Mouse (Mus musculus) midbrain, embryonic 16.5 days (tissue): ENCODE measurements around the gene Ddias. TPM values are rescaled to one million over a fixed set of nuclear protein-coding genes. Genes with fewer than 3 reads are reported as not detected.

Experiments
- ATAC-seq: fragments of 200-750 bp; cut with Nextera tagmentation; 2 replicates; pipeline ENCODE4 v1.8.0; 2017; ENCODE audit warnings: moderate TSS enrichment
- H3K27ac ChIP-seq: fragments of 300-500 bp; sonication (generic); 2 replicates; pipeline ENCODE4 v1.5.1; 2014; ENCODE audit warnings: mild to moderate bottlenecking, low read length, mixed read lengths
- H3K27me3 ChIP-seq: fragments of 300-500 bp; sonication (generic); 2 replicates; pipeline ENCODE4 v1.6.1; 2014; ENCODE audit warnings: low read depth, low read length, mixed read lengths; ENCODE audit not compliant: control insufficient read depth, insufficient read depth
- H3K36me3 ChIP-seq: fragments of 300-500 bp; sonication (generic); 2 replicates; pipeline ENCODE4 v1.6.1; 2014; ENCODE audit warnings: mild to moderate bottlenecking, low read length, moderate library complexity, mixed read lengths; ENCODE audit not compliant: control insufficient read depth, insufficient read depth
- H3K4me1 ChIP-seq: fragments of 300-500 bp; sonication (generic); 2 replicates; pipeline ENCODE4 v1.6.1; 2014; ENCODE audit warnings: mild to moderate bottlenecking, low read length, mixed read lengths; ENCODE audit not compliant: control insufficient read depth, insufficient read depth
- H3K4me2 ChIP-seq: fragments of 300-500 bp; sonication (generic); 2 replicates; pipeline ENCODE4 v1.6.1; 2014; ENCODE audit warnings: mild to moderate bottlenecking, low read length, mixed read lengths
- H3K4me3 ChIP-seq: fragments of 300-500 bp; sonication (generic); 2 replicates; pipeline ENCODE4 v1.5.1; 2014; ENCODE audit warnings: low read depth, mild to moderate bottlenecking, low read length, moderate library complexity, mixed read lengths
- H3K9ac ChIP-seq: fragments of 300-500 bp; sonication (generic); 2 replicates; pipeline ENCODE4 v1.6.1; 2014; ENCODE audit warnings: low read depth, low read length, mixed read lengths
- H3K9me3 ChIP-seq: fragments of 300-500 bp; sonication (generic); replicated peaks from 2 replicates; pipeline ENCODE4 v1.6.1; 2014; ENCODE audit warnings: mild to moderate bottlenecking, low read length, mixed read lengths; ENCODE audit not compliant: control insufficient read depth, poor library complexity, severe bottlenecking
- WGBS: fragments of 180-500 bp; shearing (Covaris S2); extraction: QIAGEN DNeasy Blood & Tissue Kit; methylation state at CpG from one replicate; pipeline ENCODE4 v1.1.7; 2014; 5-methylcytosine and 5-hydroxymethylcytosine counted together
- polyA plus RNA-seq: library from polyadenylated mRNA; unstranded; fragments of >200 nt; fragmentation: Nextera tagmentation; extraction: Ambion mirVana; gene quantifications from 2 replicates; pipeline ENCODE4 v1.2.1, GENCODE M21; 2015

The Ddias gene
- polyA plus RNA-seq, 1 experiment from 2014 or later: 3.1 TPM

DNA sequence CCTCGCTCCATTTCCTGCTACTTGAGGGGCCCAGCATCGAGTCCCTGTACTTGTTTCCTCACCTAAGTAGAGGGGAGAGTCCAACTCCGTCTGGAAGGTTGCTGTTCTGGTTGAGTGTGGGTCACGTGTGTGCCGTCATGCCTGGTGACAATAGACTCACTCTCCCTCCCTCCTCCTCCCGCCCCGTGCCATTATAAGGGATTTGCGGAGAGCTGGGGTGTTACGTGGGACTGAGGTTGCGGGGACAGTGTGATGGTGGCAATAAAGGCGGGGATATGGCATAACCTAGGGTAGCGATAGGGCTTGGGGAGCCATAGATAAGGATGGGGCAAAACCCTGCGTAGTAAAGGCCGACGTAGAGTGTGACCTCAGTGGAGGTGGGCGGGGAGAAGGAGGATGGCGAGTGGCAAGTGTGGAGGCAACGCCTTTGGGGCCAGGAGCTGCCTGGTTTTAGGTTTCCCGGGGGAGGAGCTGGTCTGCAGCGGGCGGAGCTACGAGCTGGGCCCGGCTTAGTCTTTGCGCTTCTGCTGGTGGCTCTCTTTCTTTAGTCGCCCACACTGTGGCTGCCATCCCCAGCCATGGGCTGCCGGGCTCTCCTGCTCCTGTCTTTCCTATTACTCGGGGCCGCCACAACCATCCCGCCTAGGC, 838 bp upstream of the Ddias start:
- Histone ChIP-seq H3K4me3 (peak overlapping the region; percentile 58), H3K36me3 (no peaks in the 10 kb centered on the region), H3K4me1 (peaks cover 14% of the 10 kb centered on the region), H3K9me3 (no peaks in the 10 kb centered on the region), H3K4me2 (peak overlapping the region; percentile 64), H3K27me3 (no peaks in the 10 kb centered on the region), H3K27ac (peak overlapping the region; percentile 97), H3K9ac (peak overlapping the region; percentile 82)
- peak; percentile 92 for ATAC-seq
- under 1% methylated on average over 28 of the region's 29 CpGs for WGBS

GRCm38 (mm10) chr7:92871596-92871995, 2.5 kb downstream of the Ddias start:
- Histone ChIP-seq H3K27ac (no peak overlapping the region), H3K9me3 (no peaks in the 10 kb centered on the region), H3K36me3 (no peaks in the 10 kb centered on the region), H3K4me1 (peaks cover 11% of the 10 kb centered on the region), H3K27me3 (no peaks in the 10 kb centered on the region), H3K4me2 (no peak overlapping the region), H3K9ac (no peak overlapping the region), H3K4me3 (no peak overlapping the region)
- no peak for ATAC-seq
- 94% methylated on average over 4 of the region's 4 CpGs for WGBS

GRCm38 (mm10) chr7:92870161-92870560, 3.9 kb downstream of the Ddias start:
- Histone ChIP-seq H3K9ac (no peak overlapping the region), H3K4me3 (no peak overlapping the region), H3K27me3 (no peaks in the 10 kb centered on the region), H3K4me2 (no peak overlapping the region), H3K4me1 (peaks cover 4% of the 10 kb centered on the region), H3K27ac (no peak overlapping the region), H3K36me3 (no peaks in the 10 kb centered on the region), H3K9me3 (no peaks in the 10 kb centered on the region)
- ATAC-seq: no peak
- 78% methylated on average over 3 of the region's 3 CpGs for WGBS

DNA sequence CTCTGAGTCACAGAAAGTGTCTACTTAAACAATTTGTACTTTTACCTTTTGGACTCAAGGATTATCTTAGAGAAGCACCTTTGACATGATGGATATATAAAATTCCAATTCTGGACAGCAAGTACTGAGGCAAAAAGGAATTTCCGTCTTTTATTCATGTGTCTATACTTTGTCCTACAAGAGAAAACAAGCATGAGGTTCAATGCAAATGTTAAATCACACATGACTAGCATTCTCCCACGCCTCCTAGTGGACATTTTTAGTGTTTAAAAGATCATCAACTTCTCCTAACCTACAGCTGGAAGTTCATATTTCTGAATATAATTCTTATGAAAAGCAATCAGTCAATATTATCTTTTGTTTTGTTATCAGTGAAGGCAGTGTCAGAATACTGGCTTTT, 7.5 kb downstream of the Ddias start:
- H3K9me3 ChIP-seq: no peaks in the 10 kb centered on the region
- WGBS: 24% methylated on average over 2 of the region's 2 CpGs
- no peaks in the 10 kb centered on the region for H3K4me1 ChIP-seq
- ATAC-seq: no peak
- H3K36me3 ChIP-seq: no peaks in the 10 kb centered on the region
- H3K4me3 ChIP-seq: no peak overlapping the region
- H3K9ac ChIP-seq: no peak overlapping the region
- no peaks in the 10 kb centered on the region for H3K27me3 ChIP-seq
- H3K27ac ChIP-seq: no peak overlapping the region
- H3K4me2 ChIP-seq: no peak overlapping the region

DNA sequence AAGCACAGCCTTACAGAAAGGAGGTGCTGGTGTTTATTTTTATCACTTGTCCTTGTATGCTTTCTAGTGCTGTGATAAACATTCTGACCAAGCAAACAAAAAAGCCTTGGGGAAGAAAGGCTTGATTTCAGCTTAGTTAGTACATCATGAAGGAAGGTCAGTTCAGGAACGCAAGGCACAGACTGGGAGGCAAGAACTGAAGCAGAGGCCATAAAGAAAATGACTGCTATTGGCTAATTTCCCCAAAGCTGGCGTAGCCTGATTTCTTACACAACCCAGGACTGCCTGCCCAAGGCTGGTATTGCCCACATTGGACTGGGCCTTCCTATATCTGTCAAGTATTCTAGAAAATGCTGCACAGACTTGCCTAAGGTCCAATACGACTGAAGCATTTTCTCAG, 25.8 kb downstream of the Ddias start:
- no peaks in the 10 kb centered on the region for H3K9me3 ChIP-seq
- H3K27me3 ChIP-seq: no peaks in the 10 kb centered on the region
- no peaks in the 10 kb centered on the region for H3K4me1 ChIP-seq
- ATAC-seq: no peak
- no peaks in the 10 kb centered on the region for H3K36me3 ChIP-seq
- WGBS: 89% methylated on average over 3 of the region's 3 CpGs
- no peak overlapping the region for H3K9ac ChIP-seq
- no peak overlapping the region for H3K4me2 ChIP-seq
- no peak overlapping the region for H3K4me3 ChIP-seq
- no peak overlapping the region for H3K27ac ChIP-seq

GRCm38 (mm10) chr7:92842254-92842653, 31.8 kb downstream of the Ddias start:
- Histone ChIP-seq H3K36me3 (no peaks in the 10 kb centered on the region), H3K4me1 (no peaks in the 10 kb centered on the region), H3K9me3 (no peaks in the 10 kb centered on the region), H3K9ac (no peak overlapping the region), H3K4me3 (no peak overlapping the region), H3K27me3 (no peaks in the 10 kb centered on the region), H3K4me2 (no peak overlapping the region), H3K27ac (no peak overlapping the region)
- WGBS: 91% methylated on average over 2 of the region's 2 CpGs
- ATAC-seq: no peak

DNA sequence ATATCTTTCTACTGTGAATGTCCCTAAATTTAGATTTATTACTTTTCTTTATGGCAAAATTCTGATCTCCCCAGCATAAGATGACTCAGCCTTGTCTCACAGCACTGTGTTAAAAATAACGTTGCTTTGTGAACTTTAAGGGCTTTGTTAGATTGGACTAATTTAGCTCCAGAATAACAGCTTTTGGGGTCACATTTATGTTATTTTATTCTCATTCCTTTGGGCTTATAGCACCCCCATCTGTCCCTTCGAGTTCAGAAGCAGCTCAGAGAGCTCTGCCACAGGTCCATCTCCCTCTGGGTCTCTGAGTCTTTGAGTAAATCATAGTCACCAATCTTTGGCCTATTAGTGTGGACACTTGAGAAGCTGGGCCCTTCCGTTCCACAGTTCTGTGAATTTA, 36.1 kb downstream of the Ddias start:
- H3K27me3 ChIP-seq: no peaks in the 10 kb centered on the region
- no peak overlapping the region for H3K4me3 ChIP-seq
- no peaks in the 10 kb centered on the region for H3K4me1 ChIP-seq
- H3K9ac ChIP-seq: no peak overlapping the region
- ATAC-seq: no peak
- no peak overlapping the region for H3K27ac ChIP-seq
- H3K4me2 ChIP-seq: no peak overlapping the region
- H3K9me3 ChIP-seq: no peaks in the 10 kb centered on the region
- 0 out of 2 replicates have a peak, but pooled peaks cover 5% of the 10 kb centered on the region for H3K36me3 ChIP-seq
- WGBS: 72% methylated on average over 3 of the region's 3 CpGs

DNA sequence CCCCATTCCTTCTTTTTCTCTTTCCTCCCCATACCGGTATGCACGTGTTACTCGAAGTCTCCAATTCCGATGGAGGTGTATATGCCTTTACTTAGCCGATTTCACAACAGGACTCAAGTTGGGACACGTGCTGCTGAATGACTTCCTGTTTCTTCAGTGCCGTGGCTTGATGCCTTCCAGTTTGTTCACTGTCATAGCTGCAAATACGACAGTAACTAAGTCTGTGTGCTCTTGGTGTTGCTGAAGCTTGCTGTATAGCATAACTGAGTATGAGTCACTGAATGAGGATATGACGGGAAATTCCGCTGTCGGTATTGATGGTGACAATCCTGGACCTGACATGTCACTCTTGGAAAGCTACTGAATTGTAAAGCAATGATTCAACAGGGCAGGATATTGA, 36.8 kb downstream of the Ddias start:
- WGBS: 88% methylated on average over 11 of the region's 11 CpGs

GRCm38 (mm10) chr7:92836447-92836846, 37.6 kb downstream of the Ddias start:
- Histone ChIP-seq H3K4me2 (no peak overlapping the region), H3K4me1 (no peaks in the 10 kb centered on the region), H3K36me3 (0 out of 2 replicates have a peak, but pooled peaks cover 5% of the 10 kb centered on the region), H3K27me3 (no peaks in the 10 kb centered on the region), H3K9ac (no peak overlapping the region), H3K27ac (no peak overlapping the region), H3K4me3 (no peak overlapping the region), H3K9me3 (no peaks in the 10 kb centered on the region)
- WGBS: 85% methylated on average over 3 of the region's 3 CpGs
- no peak for ATAC-seq

More for the DNA sequence above, 36.8 kb downstream of the Ddias start:
- H3K9me3 ChIP-seq: no peaks in the 10 kb centered on the region
- H3K27me3 ChIP-seq: no peaks in the 10 kb centered on the region
- H3K36me3 ChIP-seq: 0 out of 2 replicates have a peak, but pooled peaks cover 5% of the 10 kb centered on the region
- H3K9ac ChIP-seq: no peak overlapping the region
- H3K4me1 ChIP-seq: no peaks in the 10 kb centered on the region
- H3K27ac ChIP-seq: no peak overlapping the region
- H3K4me2 ChIP-seq: no peak overlapping the region
- ATAC-seq: no peak
- no peak overlapping the region for H3K4me3 ChIP-seq
